In genomic region chr5:24041341-24041852, GRCm38 (mm10) we compare ENCODE assay signal across 21 mouse cellular contexts. TPM values are rescaled to one million over a fixed set of nuclear protein-coding genes. Genes with fewer than 3 reads are reported as not detected.
DNase-seq lines count a peak whose midpoint lies in the region; ATAC-seq and TF ChIP-seq lines count a peak whose summit lies in the region.
"Had no signal": no experiment of that assay in that cellular context is flagged by ENCODE, and none has a peak within 500 bp of the region (broad histone marks: within the 10 kb centered on the region; RNA-seq: fewer than 3 reads in every experiment).

No protein-coding gene starts in this region.

- peak in 1 of 2 experiments; percentile 10; a peak in 1 of 4 replicates for TF ChIP-seq EP300 in MEL (IDR thresholded peaks at IDR 0.05; ENCODE audit: low read depth in 1 of 2, low read length in 2 of 2)

- WGBS in forebrain, embryonic 10.5 days = 88% methylated on average over 4 of the region's 4 CpGs

- H3K27me3 ChIP-seq in MEL (ENCODE audit: control insufficient read depth in 1 of 2, insufficient read depth in 2 of 2, low read length in 2 of 2) = peaks cover 2 to 5% of the 10 kb centered on the region in 2 experiments; a peak in 3 of 4 replicates
- no peaks in the 10 kb centered on the region for H3K27me3 ChIP-seq in forebrain, embryonic 10.5 days (ENCODE audit: poor library complexity, severe bottlenecking)
- H3K27me3 ChIP-seq: embryonic facial prominence, embryonic 15.5 days; forebrain, embryonic 15.5 days; heart, embryonic 15.5 days had no signal

- peak; percentile 68 for ATAC-seq in inflammation-experienced regulatory T-cells, adult 6 months
- ATAC-seq: forebrain, embryonic 15.5 days; hindbrain, postnatal 0 days; intestine, embryonic 16.5 days had no signal

- TF ChIP-seq CTCF in MEL (IDR thresholded peaks at IDR 0.05 in 2 of 3, conservative IDR thresholded peaks at IDR 0.05 in 1 of 3; ENCODE audit: control insufficient read depth in 1 of 3, insufficient read depth in 1 of 3, low read depth in 2 of 3, low read length in 3 of 3, poor library complexity in 1 of 3, severe bottlenecking in 1 of 3) = no peak

- H3K9ac ChIP-seq in MEL (ENCODE audit: control insufficient read depth, low read depth, low read length, poor library complexity, severe bottlenecking) = no peak overlapping the region
- H3K9ac ChIP-seq: embryonic facial prominence, embryonic 15.5 days; forebrain, embryonic 15.5 days; heart, embryonic 15.5 days; hindbrain, embryonic 13.5 days had no signal

- no peak for TF ChIP-seq POLR2A in MEL (IDR thresholded peaks at IDR 0.05; ENCODE audit: control insufficient read depth in 1 of 2, insufficient read depth in 1 of 2, low read depth in 1 of 2, low read length in 2 of 2, poor library complexity in 1 of 2)

- H3K79me2 ChIP-seq in MEL (ENCODE audit: control insufficient read depth, insufficient read depth, low read length, poor library complexity) = no peaks in the 10 kb centered on the region

- peaks cover 0 to 11% of the 10 kb centered on the region in 2 experiments; a peak in 2 of 4 replicates for H3K36me3 ChIP-seq in MEL (ENCODE audit: control insufficient read depth in 1 of 2, insufficient read depth in 2 of 2, low read length in 2 of 2)
- no peaks in the 10 kb centered on the region for H3K36me3 ChIP-seq in forebrain, embryonic 10.5 days (replicated peaks)
- H3K36me3 ChIP-seq: embryonic facial prominence, embryonic 15.5 days; forebrain, embryonic 15.5 days; heart, embryonic 15.5 days; hindbrain, embryonic 13.5 days had no signal

- no peak overlapping the region for H3K4me3 ChIP-seq in MEL (ENCODE audit: control insufficient read depth in 1 of 2, insufficient read depth in 1 of 2, low read depth in 2 of 2, low read length in 2 of 2)
- no peak overlapping the region for H3K4me3 ChIP-seq in forebrain, embryonic 10.5 days
- H3K4me3 ChIP-seq: embryonic facial prominence, embryonic 15.5 days; erythroblast, embryonic 14.5 days; forebrain, embryonic 15.5 days; heart, adult 2 months; heart, embryonic 15.5 days; hindbrain, embryonic 13.5 days had no signal

- H3K4me1 ChIP-seq in MEL (ENCODE audit: control insufficient read depth in 1 of 2, insufficient read depth in 2 of 2, low read length in 2 of 2) = peaks cover 6 to 9% of the 10 kb centered on the region in 2 experiments
- 0 out of 2 replicates have a peak, but pooled peaks cover 3% of the 10 kb centered on the region for H3K4me1 ChIP-seq in forebrain, embryonic 10.5 days
- H3K4me1 ChIP-seq: heart, embryonic 15.5 days; hindbrain, embryonic 13.5 days had no signal

- no peaks in the 10 kb centered on the region for H3K9me3 ChIP-seq in MEL (replicated peaks; ENCODE audit: insufficient read depth, low read length)
- no peaks in the 10 kb centered on the region for H3K9me3 ChIP-seq in forebrain, embryonic 10.5 days
- H3K9me3 ChIP-seq: embryonic facial prominence, embryonic 15.5 days; forebrain, embryonic 15.5 days; heart, embryonic 15.5 days; hindbrain, embryonic 13.5 days had no signal

- DNase-seq in right cerebral cortex, adult 18-20 months = peak; percentile 20
- no peak for DNase-seq in right cerebral cortex, postnatal 4 days
- DNase-seq in CD4-positive, CD25-positive, alpha-beta regulatory T cell, adult 2 months (ENCODE audit: low read depth, low spot score) = peak; percentile 11
- DNase-seq in MEL (ENCODE audit: low read depth, low spot score) = no peak
- no peak for DNase-seq in embryo, embryonic 10.5 days (ENCODE audit: low spot score)
- DNase-seq in forebrain, embryonic 10.5 days (ENCODE audit: extremely low spot score, low spot score) = no peak
- DNase-seq: adrenal gland, postnatal 10 days; cerebellum, adult 11-12 months; cerebellum, adult 9-11 months; embryo, embryonic 11 days; gastrocnemius, postnatal 14 days; heart, postnatal 14 days had no signal

- no peak for TF ChIP-seq RAD21 in MEL (IDR thresholded peaks at IDR 0.05; ENCODE audit: low read depth, low read length)

- H3K27ac ChIP-seq in MEL (ENCODE audit: control insufficient read depth, low read depth, low read length) = no peak overlapping the region
- no peak overlapping the region for H3K27ac ChIP-seq in forebrain, embryonic 10.5 days
- H3K27ac ChIP-seq: embryonic facial prominence, embryonic 15.5 days; forebrain, embryonic 15.5 days; heart, adult 2 months; heart, embryonic 15.5 days; hindbrain, embryonic 13.5 days; hindbrain, postnatal 0 days had no signal

TF ChIP-seq in MEL, 35 proteins besides CTCF, POLR2A, EP300 and RAD21:
- TF ChIP-seq MYB (IDR thresholded peaks at IDR 0.05; ENCODE audit: low read depth, low read length) (no peak), GATA1 (IDR thresholded peaks at IDR 0.05; ENCODE audit: low read depth, low read length) (0 out of 2 replicates have a peak, but pooled peaks have one; percentile 22), POLR2AphosphoS2 (IDR thresholded peaks at IDR 0.05; ENCODE audit: low read length) (no peak), ETS1 (IDR thresholded peaks at IDR 0.05; ENCODE audit: low read depth, low read length) (peak; percentile 36; the same call in 1 of the 2 replicates), RCOR1 (IDR thresholded peaks at IDR 0.05; ENCODE audit: low read depth, low read length) (peak; percentile 56; the same call in 1 of the 2 replicates), GABPA (IDR thresholded peaks at IDR 0.05; ENCODE audit: low read depth, low read length) (no peak)
TF ChIP-seq in MEL: peak in this region for 3.

RNA-seq across cellular contexts. Expression of gene Fam126a, which starts 10.9 kb away (rescaled TPM):
- total RNA-seq in MEL (2012; rRNA removed) = 30.0 and 30.4 TPM in 2 replicates
- polyA plus RNA-seq in MEL (2012; ENCODE audit: insufficient read depth in 1 of 2, insufficient read length in 2 of 2, low read depth in 1 of 2, low replicate concordance in 2 of 2, missing spikeins in 1 of 2) = 10 to 100 TPM; 34.7 to 51.1 TPM
- polyA plus RNA-seq in inflammation-experienced regulatory T-cells, adult 6 months (2017; shearing (Covaris generic)) = 1 to 10 TPM; 6.5 to 9.3 (median 6.8) TPM
- polyA plus RNA-seq in forebrain, embryonic 10.5 days (2016; fragmentation: Nextera tagmentation; extraction: Ambion mirVana) = 28.1 and 29.0 TPM in 2 replicates

RNA-seq across cellular contexts. Expression of gene Klhl7, which starts 59.0 kb away (rescaled TPM):
- total RNA-seq in MEL (2012; rRNA removed) = 19.3 and 19.7 TPM in 2 replicates
- 10 to 100 TPM in 1 of 2 experiments, not detected in 1; 13.5 TPM for polyA plus RNA-seq in MEL (2012; ENCODE audit: insufficient read depth in 1 of 2, insufficient read length in 2 of 2, low read depth in 1 of 2, low replicate concordance in 2 of 2, missing spikeins in 1 of 2)
- polyA plus RNA-seq in inflammation-experienced regulatory T-cells, adult 6 months (2017; shearing (Covaris generic)) = 10 to 100 TPM in 2 of 3 experiments, 1 to 10 TPM in 1; 4.7 to 13.2 (median 10.3) TPM
- polyA plus RNA-seq in forebrain, embryonic 10.5 days (2016; fragmentation: Nextera tagmentation; extraction: Ambion mirVana) = 87.1 and 88.5 TPM in 2 replicates

Comparison
In these comparisons a context has a peak if more than half of its experiments do, and no peak if none do; other contexts are left out.
1. DNase-seq: peak in right cerebral cortex, adult 18-20 months (single experiment) and CD4-positive, CD25-positive, alpha-beta regulatory T cell, adult 2 months (single experiment); none in right cerebral cortex, postnatal 4 days (single experiment), MEL (single experiment), embryo, embryonic 10.5 days (single experiment) and forebrain, embryonic 10.5 days (single experiment).